Mouse (Mus musculus): ENCODE measurements around the gene Gm14308.
"Not testable (repeated sequence)": the region's sequence is repeated elsewhere in the genome, so short reads cannot be mapped to it uniquely, and the experiment has no call there.

Gm14308 gene

DNA sequence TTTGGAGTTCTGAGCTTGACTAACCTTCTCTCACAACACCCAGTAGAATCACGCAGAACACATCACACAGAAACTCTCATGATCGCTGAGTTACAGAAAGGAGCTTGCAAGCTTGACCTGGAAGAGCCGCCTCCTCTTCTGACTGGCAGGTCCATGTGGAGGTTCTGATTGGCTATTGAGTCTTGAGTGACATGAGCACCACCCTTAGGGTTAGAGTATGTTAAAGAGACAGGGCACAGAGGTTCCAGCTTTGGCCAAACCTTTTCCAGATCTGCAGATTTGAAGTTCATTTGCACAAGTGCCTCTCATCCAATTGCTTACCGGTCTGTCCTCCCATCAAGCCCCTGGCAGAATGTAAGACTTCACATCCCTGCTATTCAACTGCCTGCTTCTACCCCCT, at the start of gene Gm14308:
Gene Gm14308 (minus strand): TSS at position 101 of the 400 bp plus-strand sequence.
- DNase-seq (ENCODE audit: low spot score), result not testable (repeated sequence)

DNA sequence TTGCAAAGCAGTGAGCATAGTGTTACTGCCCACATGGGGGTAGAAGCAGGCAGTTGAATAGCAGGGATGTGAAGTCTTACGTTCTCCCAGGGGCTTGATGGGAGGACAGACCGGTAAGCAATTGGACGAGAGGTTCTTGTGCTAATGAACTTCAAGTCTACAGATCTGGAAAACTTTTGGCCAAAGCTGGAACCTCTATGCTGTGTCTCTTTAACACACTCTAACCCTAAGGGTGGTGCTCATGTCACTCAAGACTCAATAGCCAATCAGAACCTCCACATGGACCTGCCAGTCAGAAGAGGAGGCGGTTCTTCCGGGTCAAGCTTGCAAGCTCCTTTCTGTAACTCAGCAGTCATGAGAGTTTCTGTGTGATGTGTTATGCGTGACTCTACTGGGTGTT, 34.1 kb upstream of the Gm14308 start, which contains the start of gene Zfp973:
Gene Zfp973 (plus strand): TSS at position 301 of the 400 bp plus-strand sequence.
- not testable (repeated sequence) for DNase-seq (ENCODE audit: low spot score)
